Mouse (Mus musculus): ENCODE measurements at regions not wholly inside any gene's neighbourhood (a gene's known extent, or its start where the extent isn't known, plus 50 kb on each side); places are given as distances from the start of the nearest gene placed in this dataset.

DNA sequence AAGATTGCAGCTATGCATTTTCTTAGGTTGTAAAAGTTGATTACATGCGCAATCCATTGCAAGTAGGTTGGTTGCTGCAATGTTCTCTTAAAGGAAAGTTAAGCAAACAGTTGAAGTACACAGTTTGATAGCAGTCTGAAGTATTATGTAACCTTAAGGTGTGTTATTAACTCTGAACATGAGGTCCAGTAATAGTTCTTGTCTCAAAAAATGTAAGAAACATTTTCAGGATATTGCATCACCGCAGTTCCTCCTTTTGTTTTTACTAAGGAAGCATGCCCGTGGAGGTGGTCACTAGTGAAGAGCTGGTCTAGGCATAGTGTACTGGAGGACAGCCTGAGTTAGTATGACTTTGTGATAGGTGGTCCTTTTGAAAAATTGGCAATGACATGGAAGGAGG lies 339.4 kb upstream of the Cldn34d start:
- DNase-seq: no peak

- DNase-seq: peak; percentile 6
These were observed 335.6 kb upstream of the Cldn34d start for GRCm38 (mm10) chrX:76938315-76938714.

Measured in kidney, adult 18-20 months (tissue).